Mouse (Mus musculus): ENCODE measurements around the gene Agbl1. TPM values are rescaled to one million over a fixed set of nuclear protein-coding genes. Genes with fewer than 3 reads are reported as not detected.

The Agbl1 gene
- polyA plus RNA-seq, 1 experiment = not detected

- no peak for TF ChIP-seq FOSL1 (IDR thresholded peaks at IDR 0.05; ENCODE audit: insufficient read depth, low read length, poor library complexity, severe bottlenecking)
- no peak for TF ChIP-seq CEBPB (IDR thresholded peaks at IDR 0.05; ENCODE audit: low read depth)
- TF ChIP-seq MAX (IDR thresholded peaks at IDR 0.05) = no peak
- no peak for TF ChIP-seq MYOG (IDR thresholded peaks at IDR 0.05; ENCODE audit: control insufficient read depth, extremely low read depth, insufficient read length)
- no peak for TF ChIP-seq MYOD1 (IDR thresholded peaks at IDR 0.05; ENCODE audit: control insufficient read depth, insufficient read length, low read depth)
- TF ChIP-seq USF1 (IDR thresholded peaks at IDR 0.05; ENCODE audit: low read depth) = no peak
- TF ChIP-seq CTCF (IDR thresholded peaks at IDR 0.05; ENCODE audit: control insufficient read depth, insufficient read depth, insufficient read length) = no peak
- Histone ChIP-seq H3K79me3 (ENCODE audit: low read depth) (no peaks in the 10 kb centered on the region), H3K27me3 (ENCODE audit: control insufficient read depth, insufficient read depth, insufficient read length) (no peaks in the 10 kb centered on the region)
Observed at GRCm38 (mm10) chr7:77129045-77129444, 899.4 kb downstream of the Agbl1 start.

DNA sequence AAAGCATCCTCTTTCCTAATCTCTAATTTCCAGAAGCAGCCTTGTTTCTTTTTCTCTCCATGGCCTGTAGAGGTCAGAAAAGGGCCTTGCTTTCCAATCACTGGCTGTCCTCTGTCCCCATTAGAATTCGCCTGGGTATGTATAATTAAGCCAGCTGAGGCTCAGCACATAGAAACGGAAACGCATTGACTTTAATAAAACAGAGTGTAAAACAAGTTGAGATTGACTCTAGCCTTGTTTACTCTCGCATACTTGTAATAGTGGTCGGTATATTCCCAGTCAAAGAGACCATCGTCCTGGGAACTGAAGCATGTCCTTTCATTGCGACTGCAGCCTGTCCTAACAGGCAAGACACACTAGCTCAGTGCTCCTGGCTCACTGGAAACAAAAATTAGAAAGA, 902.3 kb downstream of the Agbl1 start:
- Histone ChIP-seq H3ac (ENCODE audit: control insufficient read depth, insufficient read length, low read depth) (no peak overlapping the region), H3K79me3 (ENCODE audit: low read depth) (no peaks in the 10 kb centered on the region)

More at GRCm38 (mm10) chr7:77129045-77129444, 899.4 kb downstream of the Agbl1 start:
- Histone ChIP-seq H3ac (ENCODE audit: control insufficient read depth, insufficient read length, low read depth) (no peak overlapping the region), H3K36me3 (ENCODE audit: control insufficient read depth, insufficient read depth) (no peaks in the 10 kb centered on the region), H3K79me2 (ENCODE audit: control insufficient read depth, insufficient read depth) (no peaks in the 10 kb centered on the region), H3K4me3 (ENCODE audit: insufficient read depth, poor library complexity, severe bottlenecking) (no peak overlapping the region)

DNA sequence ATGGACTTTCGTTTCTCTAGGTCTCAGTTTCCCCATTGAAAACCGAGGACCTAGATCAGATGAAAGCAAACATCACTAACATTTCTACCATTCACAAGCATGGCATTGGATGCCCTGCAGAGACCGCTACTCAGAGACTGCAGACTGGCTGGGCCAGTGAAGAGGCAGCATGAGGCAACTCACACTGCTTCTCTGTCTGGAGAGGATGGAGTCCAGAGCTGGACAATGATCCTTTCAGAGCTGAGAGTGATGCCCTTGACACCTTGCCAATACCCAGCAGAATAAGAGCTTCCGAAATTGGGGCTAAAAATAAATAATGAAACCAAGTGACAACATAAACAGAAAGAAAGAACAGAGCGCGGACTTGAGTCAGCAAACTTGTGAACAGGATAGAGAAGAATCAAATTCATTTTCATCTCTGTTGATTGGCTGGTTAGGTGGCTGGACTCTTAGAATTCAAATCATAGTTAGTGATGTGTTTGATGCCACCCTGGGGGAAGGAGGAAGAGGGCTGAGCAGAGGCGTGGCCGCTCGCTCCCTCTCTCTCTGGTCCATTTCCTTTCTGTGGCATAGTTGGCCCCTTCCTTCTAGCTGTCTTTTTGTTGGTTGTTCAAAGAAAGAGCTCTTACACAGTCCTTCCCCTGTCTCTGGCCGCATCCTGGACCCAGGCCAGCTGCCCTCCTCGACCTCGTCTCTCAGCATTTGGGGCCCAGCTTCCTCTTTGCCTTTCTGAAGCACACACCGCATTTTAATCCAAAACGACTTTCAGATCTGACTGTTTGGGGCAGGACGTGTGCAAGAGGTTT, 903.1 kb downstream of the Agbl1 start:
- no peak overlapping the region for H3K4me3 ChIP-seq (ENCODE audit: insufficient read depth, poor library complexity, severe bottlenecking)
- no peaks in the 10 kb centered on the region for H3K36me3 ChIP-seq (ENCODE audit: control insufficient read depth, insufficient read depth)
- no peaks in the 10 kb centered on the region for H3K79me2 ChIP-seq (ENCODE audit: control insufficient read depth, insufficient read depth)
- H3K79me3 ChIP-seq (ENCODE audit: low read depth) = no peaks in the 10 kb centered on the region
- H3K27me3 ChIP-seq (ENCODE audit: control insufficient read depth, insufficient read depth, insufficient read length) = no peaks in the 10 kb centered on the region
- no peak overlapping the region for H3ac ChIP-seq (ENCODE audit: control insufficient read depth, insufficient read length, low read depth)
- no peak for TF ChIP-seq FOSL1 (IDR thresholded peaks at IDR 0.05; ENCODE audit: insufficient read depth, low read length, poor library complexity, severe bottlenecking)
- no peak for TF ChIP-seq CEBPB (IDR thresholded peaks at IDR 0.05; ENCODE audit: low read depth)

More for the DNA sequence above, 902.3 kb downstream of the Agbl1 start:
- Histone ChIP-seq H3K27me3 (ENCODE audit: control insufficient read depth, insufficient read depth, insufficient read length) (no peaks in the 10 kb centered on the region), H3K36me3 (ENCODE audit: control insufficient read depth, insufficient read depth) (no peaks in the 10 kb centered on the region), H3K79me2 (ENCODE audit: control insufficient read depth, insufficient read depth) (no peaks in the 10 kb centered on the region), H3K4me3 (ENCODE audit: insufficient read depth, poor library complexity, severe bottlenecking) (no peak overlapping the region)
- TF ChIP-seq FOSL1 (IDR thresholded peaks at IDR 0.05; ENCODE audit: insufficient read depth, low read length, poor library complexity, severe bottlenecking) = no peak
- TF ChIP-seq MYOD1 (IDR thresholded peaks at IDR 0.05; ENCODE audit: control insufficient read depth, insufficient read length, low read depth) = no peak
- TF ChIP-seq MAX (IDR thresholded peaks at IDR 0.05) = no peak
- no peak for TF ChIP-seq USF1 (IDR thresholded peaks at IDR 0.05; ENCODE audit: low read depth)
- TF ChIP-seq MYOG (IDR thresholded peaks at IDR 0.05; ENCODE audit: control insufficient read depth, extremely low read depth, insufficient read length) = no peak
- TF ChIP-seq CEBPB (IDR thresholded peaks at IDR 0.05; ENCODE audit: low read depth) = no peak

DNA sequence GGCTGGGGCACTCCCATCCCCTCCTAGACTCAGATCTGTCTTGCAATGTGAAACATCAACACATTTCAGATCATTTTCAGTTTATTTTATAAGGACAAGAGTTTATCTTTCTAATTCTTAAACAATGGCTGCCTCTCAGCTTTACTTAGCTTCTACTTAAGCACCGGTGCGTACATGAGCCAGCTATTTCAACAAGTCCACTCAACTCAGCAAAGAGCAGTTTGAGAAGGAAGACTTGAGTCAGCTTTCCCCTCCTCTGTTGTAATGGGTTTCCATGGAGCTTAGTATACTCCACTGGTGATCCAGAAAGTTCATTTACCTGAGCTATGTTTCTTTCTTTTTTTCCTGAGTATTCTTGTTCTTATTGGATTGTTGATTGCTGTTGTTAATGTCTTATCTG, 905.2 kb downstream of the Agbl1 start:
- no peak overlapping the region for H3ac ChIP-seq (ENCODE audit: control insufficient read depth, insufficient read length, low read depth)
- no peak overlapping the region for H3K4me3 ChIP-seq (ENCODE audit: insufficient read depth, poor library complexity, severe bottlenecking)
- no peaks in the 10 kb centered on the region for H3K79me3 ChIP-seq (ENCODE audit: low read depth)
- no peak for TF ChIP-seq CTCF (IDR thresholded peaks at IDR 0.05; ENCODE audit: control insufficient read depth, insufficient read depth, insufficient read length)
- TF ChIP-seq MYOD1 (IDR thresholded peaks at IDR 0.05; ENCODE audit: control insufficient read depth, insufficient read length, low read depth) = no peak
- TF ChIP-seq MYOG (IDR thresholded peaks at IDR 0.05; ENCODE audit: control insufficient read depth, extremely low read depth, insufficient read length) = no peak
- no peak for TF ChIP-seq MAX (IDR thresholded peaks at IDR 0.05)
- no peak for TF ChIP-seq FOSL1 (IDR thresholded peaks at IDR 0.05; ENCODE audit: insufficient read depth, low read length, poor library complexity, severe bottlenecking)
- no peak for TF ChIP-seq USF1 (IDR thresholded peaks at IDR 0.05; ENCODE audit: low read depth)
- H3K79me2 ChIP-seq (ENCODE audit: control insufficient read depth, insufficient read depth) = no peaks in the 10 kb centered on the region
- no peaks in the 10 kb centered on the region for H3K36me3 ChIP-seq (ENCODE audit: control insufficient read depth, insufficient read depth)
- no peaks in the 10 kb centered on the region for H3K27me3 ChIP-seq (ENCODE audit: control insufficient read depth, insufficient read depth, insufficient read length)

- TF ChIP-seq MYOG (IDR thresholded peaks at IDR 0.05; ENCODE audit: control insufficient read depth, extremely low read depth, insufficient read length) (no peak), MAX (IDR thresholded peaks at IDR 0.05) (no peak), USF1 (IDR thresholded peaks at IDR 0.05; ENCODE audit: low read depth) (no peak), MYOD1 (IDR thresholded peaks at IDR 0.05; ENCODE audit: control insufficient read depth, insufficient read length, low read depth) (no peak), CTCF (IDR thresholded peaks at IDR 0.05; ENCODE audit: control insufficient read depth, insufficient read depth, insufficient read length) (no peak), FOSL1 (IDR thresholded peaks at IDR 0.05; ENCODE audit: insufficient read depth, low read length, poor library complexity, severe bottlenecking) (no peak), CEBPB (IDR thresholded peaks at IDR 0.05; ENCODE audit: low read depth) (no peak)
- H3K79me2 ChIP-seq (ENCODE audit: control insufficient read depth, insufficient read depth) = no peaks in the 10 kb centered on the region
- no peaks in the 10 kb centered on the region for H3K27me3 ChIP-seq (ENCODE audit: control insufficient read depth, insufficient read depth, insufficient read length)
- H3K36me3 ChIP-seq (ENCODE audit: control insufficient read depth, insufficient read depth) = no peaks in the 10 kb centered on the region
- no peaks in the 10 kb centered on the region for H3K79me3 ChIP-seq (ENCODE audit: low read depth)
- H3K4me3 ChIP-seq (ENCODE audit: insufficient read depth, poor library complexity, severe bottlenecking) = no peak overlapping the region
- no peak overlapping the region for H3ac ChIP-seq (ENCODE audit: control insufficient read depth, insufficient read length, low read depth)
Observed at GRCm38 (mm10) chr7:77138707-77139106, 909.0 kb downstream of the Agbl1 start.

DNA sequence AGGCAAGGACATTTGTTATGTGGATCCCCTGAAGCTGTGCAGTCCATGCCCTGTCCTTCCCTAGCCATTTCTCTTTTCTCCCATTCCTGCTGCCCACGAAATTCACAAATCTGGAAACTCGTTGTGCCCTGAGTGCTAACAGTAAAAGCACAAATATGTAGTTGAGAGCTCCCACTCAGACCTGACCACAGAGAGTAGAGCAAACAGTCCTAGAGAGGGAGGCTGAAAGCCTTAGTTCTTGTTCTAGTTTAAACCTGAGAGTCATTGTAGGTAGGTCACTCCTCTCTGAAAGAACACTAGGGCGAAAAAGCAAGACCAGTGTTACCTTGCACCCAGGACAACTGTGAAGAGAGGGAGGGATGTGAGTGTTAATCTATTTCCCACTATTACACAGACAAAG, 917.8 kb downstream of the Agbl1 start:
- no peaks in the 10 kb centered on the region for H3K79me3 ChIP-seq (ENCODE audit: low read depth)
- no peaks in the 10 kb centered on the region for H3K79me2 ChIP-seq (ENCODE audit: control insufficient read depth, insufficient read depth)
- H3K27me3 ChIP-seq (ENCODE audit: control insufficient read depth, insufficient read depth, insufficient read length) = no peaks in the 10 kb centered on the region
- no peaks in the 10 kb centered on the region for H3K36me3 ChIP-seq (ENCODE audit: control insufficient read depth, insufficient read depth)
- H3ac ChIP-seq (ENCODE audit: control insufficient read depth, insufficient read length, low read depth) = no peak overlapping the region
- H3K4me3 ChIP-seq (ENCODE audit: insufficient read depth, poor library complexity, severe bottlenecking) = no peak overlapping the region
- no peak for TF ChIP-seq FOSL1 (IDR thresholded peaks at IDR 0.05; ENCODE audit: insufficient read depth, low read length, poor library complexity, severe bottlenecking)
- TF ChIP-seq MYOG (IDR thresholded peaks at IDR 0.05; ENCODE audit: control insufficient read depth, extremely low read depth, insufficient read length) = no peak
- no peak for TF ChIP-seq CTCF (IDR thresholded peaks at IDR 0.05; ENCODE audit: control insufficient read depth, insufficient read depth, insufficient read length)

All from C2C12 (cell line).